Mouse (Mus musculus): ENCODE measurements around the gene Bcar3. TPM values are rescaled to one million over a fixed set of nuclear protein-coding genes. Genes with fewer than 3 reads are reported as not detected.

Gene Bcar3
- total and polyA plus RNA-seq, 3 experiments: not detected

DNA sequence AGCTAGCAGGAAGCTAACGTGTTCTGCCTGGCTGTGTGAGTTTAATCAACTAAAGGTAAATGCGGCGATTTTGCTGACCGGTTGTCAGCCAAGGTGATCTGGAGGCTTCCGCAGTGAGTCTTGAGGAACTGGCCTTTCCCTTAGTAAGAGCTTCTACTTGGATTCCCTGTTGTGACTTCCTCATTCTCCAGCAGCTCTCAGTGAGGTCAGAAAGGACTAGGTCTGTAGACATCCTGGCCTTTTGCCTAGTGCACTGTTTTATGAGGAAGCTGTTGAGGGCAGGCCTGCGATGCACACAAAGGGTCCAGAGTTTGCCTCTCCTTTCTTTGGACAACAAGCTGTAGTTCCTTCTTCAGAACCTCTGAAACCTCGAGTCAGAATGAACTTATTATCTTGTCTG is 3.2 kb upstream of the Bcar3 start:
- Histone ChIP-seq H3K9ac (ENCODE audit: control insufficient read depth, low read depth, low read length, poor library complexity, severe bottlenecking) (no peak overlapping the region), H3K79me2 (ENCODE audit: control insufficient read depth, insufficient read depth, low read length, poor library complexity) (peaks cover 2% of the 10 kb centered on the region; the same call in 1 of the 2 replicates), H3K4me1 (ENCODE audit: control insufficient read depth in 1 of 2, insufficient read depth in 2 of 2, low read length in 2 of 2) (peaks cover 2 to 10% of the 10 kb centered on the region in 2 experiments; a peak in 3 of 4 replicates), H3K27me3 (ENCODE audit: control insufficient read depth in 1 of 2, insufficient read depth in 2 of 2, low read length in 2 of 2) (no peaks in the 10 kb centered on the region), H3K36me3 (ENCODE audit: control insufficient read depth in 1 of 2, insufficient read depth in 2 of 2, low read length in 2 of 2) (peaks cover 0 to 12% of the 10 kb centered on the region in 2 experiments; a peak in 2 of 4 replicates), H3K4me3 (ENCODE audit: control insufficient read depth in 1 of 2, insufficient read depth in 1 of 2, low read depth in 2 of 2, low read length in 2 of 2) (no peak overlapping the region), H3K27ac (ENCODE audit: control insufficient read depth, low read depth, low read length) (no peak overlapping the region), H3K9me3 (replicated peaks; ENCODE audit: insufficient read depth, low read length) (no peaks in the 10 kb centered on the region)
- TF ChIP-seq EP300 (IDR thresholded peaks at IDR 0.05; ENCODE audit: low read depth in 1 of 2, low read length in 2 of 2): peak in 1 of 2 experiments; percentile 60; a peak in 2 of 4 replicates
- TF ChIP-seq KAT2A (conservative IDR thresholded peaks at IDR 0.05; ENCODE audit: low read depth, low read length): no peak
- no peak for TF ChIP-seq ZC3H11A (IDR thresholded peaks at IDR 0.05; ENCODE audit: low read depth, low read length)
- peak; percentile 84 for DNase-seq (ENCODE audit: low read depth, low spot score)

DNA sequence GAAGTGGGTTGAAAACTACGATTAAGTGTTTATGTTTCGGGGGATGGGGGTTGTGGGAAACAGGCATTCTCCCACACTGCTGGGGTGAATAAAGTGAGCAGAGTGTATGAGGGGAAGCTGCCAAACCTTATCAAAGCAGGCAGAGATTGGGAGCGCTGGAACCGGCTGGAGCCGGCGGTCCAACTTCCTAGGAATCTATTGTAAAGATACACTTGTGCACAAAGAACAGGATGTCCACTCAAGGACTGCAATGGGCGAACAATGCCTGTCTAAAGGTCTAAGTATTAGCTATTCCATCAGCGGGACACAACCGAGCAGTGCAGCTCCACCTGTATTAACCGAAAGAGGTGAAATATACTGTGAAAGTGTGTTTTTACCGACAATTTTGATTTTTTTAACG is 2.1 kb upstream of the Bcar3 start:
- Histone ChIP-seq H3K27ac (ENCODE audit: control insufficient read depth, low read depth, low read length) (no peak overlapping the region), H3K9ac (ENCODE audit: control insufficient read depth, low read depth, low read length, poor library complexity, severe bottlenecking) (no peak overlapping the region), H3K27me3 (ENCODE audit: control insufficient read depth in 1 of 2, insufficient read depth in 2 of 2, low read length in 2 of 2) (no peaks in the 10 kb centered on the region), H3K9me3 (replicated peaks; ENCODE audit: insufficient read depth, low read length) (no peaks in the 10 kb centered on the region), H3K79me2 (ENCODE audit: control insufficient read depth, insufficient read depth, low read length, poor library complexity) (peaks cover 2% of the 10 kb centered on the region; the same call in 1 of the 2 replicates), H3K4me1 (ENCODE audit: control insufficient read depth in 1 of 2, insufficient read depth in 2 of 2, low read length in 2 of 2) (peaks cover 2 to 15% of the 10 kb centered on the region in 2 experiments; a peak in 3 of 4 replicates), H3K4me3 (ENCODE audit: control insufficient read depth in 1 of 2, insufficient read depth in 1 of 2, low read depth in 2 of 2, low read length in 2 of 2) (peak overlapping the region in 1 of 2 experiments; percentile 9; a peak in 1 of 4 replicates), H3K36me3 (ENCODE audit: control insufficient read depth in 1 of 2, insufficient read depth in 2 of 2, low read length in 2 of 2) (peaks cover 0 to 15% of the 10 kb centered on the region in 2 experiments; a peak in 2 of 4 replicates)
- TF ChIP-seq EP300 (IDR thresholded peaks at IDR 0.05; ENCODE audit: low read depth in 1 of 2, low read length in 2 of 2): no peak
- no peak for DNase-seq (ENCODE audit: low read depth, low spot score)

DNA sequence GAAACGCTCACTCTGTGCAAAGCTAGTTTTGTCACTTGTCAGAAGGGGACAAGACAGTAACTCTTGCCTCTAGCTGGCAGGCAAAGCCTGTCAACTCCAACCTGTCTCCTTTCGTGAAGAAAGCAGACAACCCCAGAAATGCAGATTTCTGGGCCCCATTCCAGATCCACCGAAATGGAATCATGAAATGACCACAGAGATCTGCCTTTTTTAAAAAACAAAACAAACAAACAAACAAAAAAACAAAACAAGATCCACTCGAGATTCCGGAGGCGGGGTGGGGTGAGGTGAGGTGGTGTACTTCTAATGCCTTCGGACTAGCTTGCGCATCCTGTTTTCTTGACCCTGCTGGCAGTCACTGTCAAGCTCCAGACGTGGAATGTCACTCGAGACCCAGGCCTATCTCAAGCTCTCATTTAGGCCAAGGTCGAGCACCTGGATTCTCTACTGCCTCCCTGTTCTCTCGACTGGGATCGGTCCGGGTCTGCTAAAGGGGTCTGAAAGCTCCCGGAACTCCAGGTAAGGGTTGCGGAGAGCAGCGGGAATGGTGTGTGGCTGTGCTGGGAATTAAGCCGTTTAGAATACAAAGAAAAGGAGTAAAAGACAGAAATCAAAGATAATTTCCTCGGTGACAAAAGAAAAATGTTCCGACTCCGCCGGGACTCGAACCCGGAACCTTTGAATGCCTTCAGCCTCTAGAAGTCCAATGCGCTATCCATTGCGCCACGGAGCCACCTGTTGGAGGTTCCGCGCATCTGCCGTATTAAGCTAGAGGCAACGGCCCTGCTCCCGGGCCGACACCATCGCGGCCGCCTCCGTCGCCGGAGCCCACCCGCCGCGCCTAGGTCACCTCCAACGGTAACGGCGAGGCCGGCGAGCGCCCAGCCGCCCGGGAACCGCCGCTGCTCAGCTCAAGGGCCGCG is 1.4 kb upstream of the Bcar3 start:
- peaks cover 2% of the 10 kb centered on the region; the same call in 1 of the 2 replicates for H3K79me2 ChIP-seq (ENCODE audit: control insufficient read depth, insufficient read depth, low read length, poor library complexity)
- H3K4me3 ChIP-seq (ENCODE audit: control insufficient read depth in 1 of 2, insufficient read depth in 1 of 2, low read depth in 2 of 2, low read length in 2 of 2): peak overlapping the region; percentile 54 to 94; a peak in 3 of 4 replicates
- H3K36me3 ChIP-seq (ENCODE audit: control insufficient read depth in 1 of 2, insufficient read depth in 2 of 2, low read length in 2 of 2): peaks cover 0 to 15% of the 10 kb centered on the region in 2 experiments; a peak in 2 of 4 replicates
- DNase-seq (ENCODE audit: low read depth, low spot score): peak; percentile 85
- H3K9me3 ChIP-seq (replicated peaks; ENCODE audit: insufficient read depth, low read length): no peaks in the 10 kb centered on the region
- TF ChIP-seq UBTF (IDR thresholded peaks at IDR 0.05; ENCODE audit: borderline replicate concordance, insufficient read depth, low read depth, low read length): no peak
- peak; percentile 100 for TF ChIP-seq TBP (IDR thresholded peaks at IDR 0.05; ENCODE audit: low read depth, low read length)
- TF ChIP-seq RAD21 (IDR thresholded peaks at IDR 0.05; ENCODE audit: low read depth, low read length): no peak
- TF ChIP-seq MAFK (IDR thresholded peaks at IDR 0.05; ENCODE audit: borderline replicate concordance, low read depth, low read length): peak; percentile 98
- no peak for TF ChIP-seq ZKSCAN1 (IDR thresholded peaks at IDR 0.05; ENCODE audit: low read depth, low read length)
- TF ChIP-seq USF1 (IDR thresholded peaks at IDR 0.05; ENCODE audit: low read depth, low read length): no peak
- TF ChIP-seq GATA1 (IDR thresholded peaks at IDR 0.05; ENCODE audit: low read depth, low read length): peak; percentile 49; the same call in 1 of the 2 replicates
- peak; percentile 85 for TF ChIP-seq ELF1 (IDR thresholded peaks at IDR 0.05; ENCODE audit: low read depth, low read length)
- 0 out of 6 replicates have a peak, but pooled peaks of 1 of the 3 experiments have one; percentile 6 for TF ChIP-seq CTCF (IDR thresholded peaks at IDR 0.05 in 2 of 3, conservative IDR thresholded peaks at IDR 0.05 in 1 of 3; ENCODE audit: control insufficient read depth in 1 of 3, insufficient read depth in 1 of 3, low read depth in 2 of 3, low read length in 3 of 3, poor library complexity in 1 of 3, severe bottlenecking in 1 of 3)
- no peak for TF ChIP-seq BHLHE40 (IDR thresholded peaks at IDR 0.05; ENCODE audit: borderline replicate concordance, low read depth, low read length)
- peak; percentile 28; the same call in 1 of the 2 replicates for TF ChIP-seq SIN3A (IDR thresholded peaks at IDR 0.05; ENCODE audit: low read length)
- TF ChIP-seq ZMIZ1 (IDR thresholded peaks at IDR 0.05; ENCODE audit: low read depth, low read length): no peak
- TF ChIP-seq RCOR1 (IDR thresholded peaks at IDR 0.05; ENCODE audit: low read depth, low read length): 0 out of 2 replicates have a peak, but pooled peaks have one; percentile 15
- TF ChIP-seq POLR2AphosphoS2 (IDR thresholded peaks at IDR 0.05; ENCODE audit: low read length): no peak
- peak overlapping the region; percentile 85 for H3K9ac ChIP-seq (ENCODE audit: control insufficient read depth, low read depth, low read length, poor library complexity, severe bottlenecking)
- no peak overlapping the region for H3K27ac ChIP-seq (ENCODE audit: control insufficient read depth, low read depth, low read length)
- H3K27me3 ChIP-seq (ENCODE audit: control insufficient read depth in 1 of 2, insufficient read depth in 2 of 2, low read length in 2 of 2): no peaks in the 10 kb centered on the region
- H3K4me1 ChIP-seq (ENCODE audit: control insufficient read depth in 1 of 2, insufficient read depth in 2 of 2, low read length in 2 of 2): peaks cover 2 to 15% of the 10 kb centered on the region in 2 experiments; a peak in 3 of 4 replicates

All from MEL (cell line).